Mouse (Mus musculus) intestine, embryonic 14.5 days (tissue): Measurements from ENCODE around the gene Ptpa. TPM values are rescaled to one million over a fixed set of nuclear protein-coding genes. Genes with fewer than 3 reads are reported as not detected.
A peak's percentile ranks its signal among the peaks of the same experiment; 100 is the strongest.

Experiments
- ATAC-seq: fragments of 200-750 bp; cut with Nextera tagmentation; replicated peaks from 2 replicates; pipeline ENCODE4 v1.8.0; 2017; ENCODE audit warnings: low read depth, moderate number of reproducible peaks, moderate TSS enrichment, moderate library complexity; ENCODE audit not compliant: low FRiP score, low TSS enrichment
- DNase-seq: peaks from one replicate; pipeline ENCODE4 v3.0.0-alpha.2; 2018; ENCODE audit warnings: low spot score
- H3K27ac ChIP-seq: fragments of 300-500 bp; sonication (generic); 2 replicates; pipeline ENCODE4 v1.5.1; 2014; ENCODE audit warnings: low read depth, mild to moderate bottlenecking, control low read depth
- H3K27me3 ChIP-seq: fragments of 300-500 bp; sonication (generic); replicated peaks from 2 replicates; pipeline ENCODE4 v1.6.1; 2014; ENCODE audit warnings: low read length, control low read depth; ENCODE audit not compliant: control insufficient read depth, insufficient read depth
- H3K36me3 ChIP-seq: fragments of 300-500 bp; sonication (generic); 2 replicates; pipeline ENCODE4 v1.6.1; 2014; ENCODE audit warnings: low read length, control low read depth; ENCODE audit not compliant: control insufficient read depth, insufficient read depth
- H3K4me1 ChIP-seq: fragments of 300-500 bp; sonication (generic); replicated peaks from 2 replicates; pipeline ENCODE4 v1.6.1; 2014; ENCODE audit warnings: low read length, control low read depth, mixed read lengths; ENCODE audit not compliant: control insufficient read depth, insufficient read depth
- H3K4me2 ChIP-seq: fragments of 300-500 bp; sonication (generic); 2 replicates; pipeline ENCODE4 v1.6.1; 2014; ENCODE audit warnings: low read length
- H3K4me3 ChIP-seq: fragments of 300-500 bp; sonication (generic); 2 replicates; pipeline ENCODE4 v1.5.1; 2014; ENCODE audit warnings: low read depth, low read length, control low read depth, mixed read lengths
- H3K9ac ChIP-seq: fragments of 300-500 bp; sonication (generic); 2 replicates; pipeline ENCODE4 v1.6.1; 2014; ENCODE audit warnings: mild to moderate bottlenecking, low read length
- H3K9me3 ChIP-seq: fragments of 300-500 bp; sonication (generic); 2 replicates; pipeline ENCODE4 v1.6.1; 2016; ENCODE audit warnings: low read length, control low read depth; ENCODE audit not compliant: control insufficient read depth
- WGBS: fragments of 180-500 bp; shearing (Covaris S2); extraction: QIAGEN DNeasy Blood & Tissue Kit; methylation state at CpG from one replicate; pipeline ENCODE4 v1.1.7; 2014; 5-methylcytosine and 5-hydroxymethylcytosine counted together
- polyA plus RNA-seq: library from polyadenylated mRNA; unstranded; fragments of >200 nt; fragmentation: Nextera tagmentation; extraction: Ambion mirVana; gene quantifications from 2 replicates; pipeline ENCODE4 v1.2.1, GENCODE M21; 2014

Gene Ptpa
- polyA plus RNA-seq, 1 experiment from 2014 or later: 76.6 TPM

- Histone ChIP-seq H3K27me3 (no peaks in the 10 kb centered on the region), H3K4me1 (no peaks in the 10 kb centered on the region), H3K4me3 (no peak overlapping the region), H3K36me3 (peaks cover 62% of the 10 kb centered on the region), H3K9ac (no peak overlapping the region), H3K4me2 (no peak overlapping the region), H3K27ac (no peak overlapping the region), H3K9me3 (no peaks in the 10 kb centered on the region)
- 95% methylated on average over 4 of the region's 4 CpGs for WGBS
- no peak for ATAC-seq
- DNase-seq: no peak
These were observed 34.5 kb upstream of the Ptpa start for GRCm38 (mm10) chr2:30381377-30381725.

DNA sequence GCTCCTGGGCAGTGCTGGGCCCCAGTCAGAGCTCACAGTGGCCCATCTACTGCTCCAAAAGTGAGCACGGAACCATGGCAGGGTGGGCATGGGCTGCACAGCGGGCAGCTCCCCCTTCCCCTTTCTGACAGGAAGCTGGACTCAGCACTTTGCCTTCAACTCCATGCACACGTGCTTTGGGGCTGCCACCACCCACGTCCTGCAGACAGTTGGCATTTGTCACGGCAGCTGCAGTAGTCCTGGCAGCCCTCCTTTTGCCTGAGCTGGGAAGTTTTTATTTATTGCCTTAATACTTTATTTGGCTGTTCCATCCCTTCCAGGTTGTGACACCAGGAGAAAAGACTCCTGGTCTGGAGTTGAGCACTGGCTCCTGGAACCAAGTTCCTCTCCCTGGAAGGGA, 31.0 kb upstream of the Ptpa start:
- WGBS: 83% methylated on average over 5 of the region's 5 CpGs

DNA sequence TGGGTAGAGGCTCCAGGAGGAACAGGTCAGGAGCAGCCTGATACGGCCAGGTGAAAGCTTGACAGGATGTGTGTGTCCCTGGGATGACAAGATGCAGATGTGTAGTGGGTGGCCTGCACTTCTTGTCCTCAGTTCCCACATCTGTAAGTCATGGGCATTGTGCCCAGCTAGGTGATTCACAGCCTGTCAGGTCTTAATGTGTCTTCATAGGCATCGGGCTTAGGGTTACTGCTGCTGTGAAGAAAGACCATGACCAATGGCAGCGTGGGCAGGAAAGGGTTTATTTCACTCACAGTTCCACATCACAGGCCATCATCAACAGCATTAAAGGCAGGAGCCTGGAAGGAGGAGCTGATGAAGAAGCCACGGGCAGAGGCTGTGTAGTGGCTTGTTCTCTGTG, 30.2 kb upstream of the Ptpa start:
- Histone ChIP-seq H3K9me3 (no peaks in the 10 kb centered on the region), H3K27me3 (no peaks in the 10 kb centered on the region), H3K9ac (no peak overlapping the region), H3K4me3 (no peak overlapping the region), H3K27ac (no peak overlapping the region), H3K4me2 (no peak overlapping the region), H3K36me3 (peaks cover 25% of the 10 kb centered on the region), H3K4me1 (no peaks in the 10 kb centered on the region)
- DNase-seq (no peak), ATAC-seq (no peak)
- WGBS: 79% methylated on average over 4 of the region's 4 CpGs

More for the DNA sequence above, 31.0 kb upstream of the Ptpa start:
- Histone ChIP-seq H3K9ac (no peak overlapping the region), H3K4me3 (no peak overlapping the region), H3K27ac (no peak overlapping the region), H3K9me3 (no peaks in the 10 kb centered on the region), H3K27me3 (no peaks in the 10 kb centered on the region), H3K36me3 (peaks cover 32% of the 10 kb centered on the region), H3K4me1 (no peaks in the 10 kb centered on the region), H3K4me2 (no peak overlapping the region)
- DNase-seq (no peak), ATAC-seq (no peak)

DNA sequence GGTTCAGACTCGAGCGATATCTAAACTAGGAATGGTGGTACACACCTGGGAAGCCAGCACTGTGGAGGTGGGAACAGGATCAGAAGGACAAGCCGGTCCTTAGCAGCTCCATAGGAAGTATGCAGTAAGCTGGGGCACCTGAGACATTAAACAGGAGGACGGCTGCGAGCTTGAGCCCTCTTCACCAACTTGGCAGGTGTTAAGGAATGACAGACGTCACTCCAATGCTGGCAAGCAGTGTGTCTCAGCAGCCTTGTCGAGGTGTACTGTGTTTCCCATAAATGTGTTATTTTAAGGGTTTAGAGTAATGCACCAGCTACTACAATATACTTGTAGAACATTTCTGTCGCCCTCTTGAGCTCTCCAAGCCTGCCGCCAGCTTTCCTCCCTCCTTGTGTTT, 28.9 kb upstream of the Ptpa start:
- Histone ChIP-seq H3K27ac (no peak overlapping the region), H3K4me2 (no peak overlapping the region), H3K4me1 (peaks cover 3% of the 10 kb centered on the region; the same call in 1 of the 2 replicates), H3K4me3 (no peak overlapping the region), H3K27me3 (no peaks in the 10 kb centered on the region), H3K9me3 (no peaks in the 10 kb centered on the region), H3K36me3 (peaks cover 16% of the 10 kb centered on the region), H3K9ac (no peak overlapping the region)
- no peak for ATAC-seq
- WGBS: 78% methylated on average over 9 of the region's 9 CpGs
- no peak for DNase-seq

DNA sequence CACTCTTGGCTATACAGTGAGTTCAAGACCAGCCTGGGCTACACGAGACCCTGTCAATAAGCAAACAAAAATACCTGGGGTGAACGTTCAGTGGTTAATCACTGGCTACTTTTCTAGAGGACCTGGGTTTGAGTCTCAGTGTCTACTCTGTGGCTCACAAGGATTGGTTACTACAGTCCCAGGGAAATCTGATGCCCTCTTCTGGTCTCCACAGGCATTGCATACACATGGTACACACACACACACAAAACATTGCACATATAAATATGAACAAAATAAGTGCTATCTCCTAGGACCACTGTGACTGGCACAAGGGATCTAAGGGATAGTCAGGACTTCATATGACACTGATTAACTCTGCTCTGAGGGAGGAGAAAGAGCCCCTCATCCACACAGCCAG, 26.8 kb upstream of the Ptpa start:
- Histone ChIP-seq H3K4me3 (no peak overlapping the region), H3K36me3 (peaks cover 5% of the 10 kb centered on the region), H3K9me3 (no peaks in the 10 kb centered on the region), H3K27ac (no peak overlapping the region), H3K27me3 (no peaks in the 10 kb centered on the region), H3K4me1 (peaks cover 10% of the 10 kb centered on the region), H3K9ac (no peak overlapping the region), H3K4me2 (no peak overlapping the region)
- DNase-seq: no peak
- 90% methylated on average over 2 of the region's 2 CpGs for WGBS
- no peak for ATAC-seq

DNA sequence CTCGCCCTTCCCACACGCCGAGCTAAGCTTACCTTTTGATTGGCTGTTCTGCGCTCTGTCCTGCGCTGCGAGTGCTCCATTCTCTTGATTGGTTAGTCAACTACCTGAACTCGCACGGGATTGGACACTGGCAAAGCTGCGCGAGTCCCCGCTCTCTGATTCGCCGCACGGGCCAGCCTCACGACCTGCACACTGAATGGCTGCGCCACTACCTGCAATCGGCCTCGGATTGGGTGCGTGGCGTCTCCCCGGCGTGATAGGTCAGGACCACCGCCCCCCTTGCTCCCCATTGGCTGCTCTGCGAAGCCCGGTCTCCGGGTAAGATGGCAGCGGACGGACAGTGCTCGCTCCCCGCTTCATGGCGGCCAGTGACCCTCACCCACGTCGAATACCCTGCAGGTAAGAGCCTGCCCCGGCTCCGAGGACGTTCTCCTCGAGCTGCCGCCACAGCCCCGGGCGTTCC, 23.7 kb upstream of the Ptpa start, which contains the start of gene Dolpp1:
TSS of gene Dolpp1 (plus strand) at position 141 of the 463 bp plus-strand sequence.
- H3K27ac ChIP-seq: peak within 1 kb of the TSS; percentile 84
- ATAC-seq (peak; percentile 98), DNase-seq (peak; percentile 97)
- H3K9me3 ChIP-seq: no peaks in the 10 kb centered on the region
- H3K27me3 ChIP-seq: no peaks in the 10 kb centered on the region
- WGBS: 1% methylated on average over 40 of the region's 40 CpGs
- peaks cover 10% of the 10 kb centered on the region for H3K4me1 ChIP-seq
- peaks cover 21% of the 10 kb centered on the region for H3K36me3 ChIP-seq
- H3K9ac ChIP-seq: peak within 1 kb of the TSS; percentile 57
- H3K4me2 ChIP-seq: peak within 1 kb of the TSS; percentile 66
- peak within 1 kb of the TSS; percentile 92 for H3K4me3 ChIP-seq

DNA sequence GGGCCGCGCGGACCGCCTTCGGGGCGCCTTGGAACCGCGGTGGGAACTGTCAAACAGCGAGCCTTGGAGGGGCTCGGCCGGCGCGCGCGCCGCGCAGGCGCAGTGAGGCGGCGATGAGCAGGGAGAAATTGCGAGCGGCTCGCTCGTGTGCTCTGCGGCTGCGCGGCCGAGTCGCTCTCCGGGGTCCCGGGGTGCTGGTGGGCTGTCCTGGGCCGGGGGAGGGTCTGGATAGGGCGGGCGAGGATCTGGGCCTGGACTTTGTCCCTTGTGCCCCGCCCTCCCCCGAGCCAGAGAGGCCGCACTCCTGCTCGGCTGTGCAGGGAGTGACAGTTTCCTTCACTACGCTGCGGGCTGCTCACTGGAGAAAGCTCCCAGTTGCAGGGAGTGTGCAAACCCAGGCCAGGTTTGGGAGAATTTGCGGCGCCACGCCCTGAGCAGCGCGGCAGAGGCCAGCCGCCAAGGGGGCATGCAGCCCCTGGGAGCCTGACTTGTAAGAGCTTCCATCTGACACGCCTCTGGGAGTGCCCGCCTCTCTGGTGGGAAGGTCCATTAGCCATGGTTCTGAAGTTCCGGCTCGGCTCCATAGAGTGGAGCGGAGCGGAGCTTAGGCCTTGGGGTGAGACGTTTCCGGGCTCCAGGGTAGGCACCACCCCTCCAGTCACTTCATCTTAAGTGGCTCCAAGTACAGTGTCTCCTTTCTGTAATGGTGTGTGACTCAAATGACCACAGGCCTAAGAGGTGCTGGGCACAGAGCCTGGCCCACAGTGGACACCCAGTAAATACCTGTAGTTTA, 23.1 kb upstream of the Ptpa start:
- Histone ChIP-seq H3K9ac (peak overlapping the region; percentile 57), H3K4me2 (peak overlapping the region; percentile 66), H3K36me3 (peaks cover 27% of the 10 kb centered on the region), H3K9me3 (no peaks in the 10 kb centered on the region), H3K27me3 (no peaks in the 10 kb centered on the region), H3K4me3 (peak overlapping the region; percentile 92), H3K27ac (peak overlapping the region; percentile 84), H3K4me1 (peaks cover 10% of the 10 kb centered on the region)
- under 1% methylated on average over 42 of the region's 54 CpGs for WGBS
- DNase-seq: no peak
- ATAC-seq: peak; percentile 72

- Histone ChIP-seq H3K4me2 (peak overlapping the region; percentile 66), H3K36me3 (peaks cover 32% of the 10 kb centered on the region), H3K27me3 (no peaks in the 10 kb centered on the region), H3K4me3 (peak overlapping the region; percentile 92), H3K9ac (peak overlapping the region; percentile 57), H3K27ac (peak overlapping the region; percentile 84), H3K9me3 (no peaks in the 10 kb centered on the region), H3K4me1 (peaks cover 10% of the 10 kb centered on the region)
- ATAC-seq (no peak), DNase-seq (peak; percentile 54)
- 40% methylated on average over 1 of the region's 1 CpGs for WGBS
These were observed 22.5 kb upstream of the Ptpa start for GRCm38 (mm10) chr2:30393370-30393656.

DNA sequence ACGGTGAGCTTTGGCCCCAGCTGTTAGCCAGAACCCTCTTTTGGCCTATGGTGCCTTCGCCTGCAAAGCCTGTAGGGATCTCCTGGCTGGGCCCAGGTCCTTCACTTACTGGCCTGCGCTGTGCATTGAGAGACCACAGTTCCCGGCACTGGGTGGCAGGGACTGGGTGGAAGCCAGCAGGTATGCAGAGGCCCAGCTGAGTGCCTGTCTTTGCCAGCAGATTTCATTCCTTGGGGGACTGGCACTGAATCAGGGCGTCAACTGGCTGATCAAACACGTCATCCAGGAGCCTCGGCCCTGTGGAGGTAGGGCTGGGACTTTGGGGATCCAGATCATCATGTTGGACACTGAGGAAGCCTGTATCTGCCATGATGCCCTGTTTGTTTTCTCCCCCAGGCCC, 20.1 kb upstream of the Ptpa start:
- ATAC-seq (no peak), DNase-seq (no peak)
- 92% methylated on average over 7 of the region's 7 CpGs for WGBS
- no peaks in the 10 kb centered on the region for H3K27me3 ChIP-seq
- H3K4me1 ChIP-seq: peaks cover 13% of the 10 kb centered on the region
- H3K27ac ChIP-seq: no peak overlapping the region
- H3K4me2 ChIP-seq: no peak overlapping the region
- no peak overlapping the region for H3K4me3 ChIP-seq
- H3K36me3 ChIP-seq: peaks cover 54% of the 10 kb centered on the region
- H3K9me3 ChIP-seq: no peaks in the 10 kb centered on the region
- H3K9ac ChIP-seq: no peak overlapping the region
